Mouse (Mus musculus): ENCODE data around the gene Asap2. TPM values are rescaled to one million over a fixed set of nuclear protein-coding genes. Genes with fewer than 3 reads are reported as not detected.

Asap2 gene
- polyA plus RNA-seq, 1 experiment from 2014 or later: 12.7 TPM

DNA sequence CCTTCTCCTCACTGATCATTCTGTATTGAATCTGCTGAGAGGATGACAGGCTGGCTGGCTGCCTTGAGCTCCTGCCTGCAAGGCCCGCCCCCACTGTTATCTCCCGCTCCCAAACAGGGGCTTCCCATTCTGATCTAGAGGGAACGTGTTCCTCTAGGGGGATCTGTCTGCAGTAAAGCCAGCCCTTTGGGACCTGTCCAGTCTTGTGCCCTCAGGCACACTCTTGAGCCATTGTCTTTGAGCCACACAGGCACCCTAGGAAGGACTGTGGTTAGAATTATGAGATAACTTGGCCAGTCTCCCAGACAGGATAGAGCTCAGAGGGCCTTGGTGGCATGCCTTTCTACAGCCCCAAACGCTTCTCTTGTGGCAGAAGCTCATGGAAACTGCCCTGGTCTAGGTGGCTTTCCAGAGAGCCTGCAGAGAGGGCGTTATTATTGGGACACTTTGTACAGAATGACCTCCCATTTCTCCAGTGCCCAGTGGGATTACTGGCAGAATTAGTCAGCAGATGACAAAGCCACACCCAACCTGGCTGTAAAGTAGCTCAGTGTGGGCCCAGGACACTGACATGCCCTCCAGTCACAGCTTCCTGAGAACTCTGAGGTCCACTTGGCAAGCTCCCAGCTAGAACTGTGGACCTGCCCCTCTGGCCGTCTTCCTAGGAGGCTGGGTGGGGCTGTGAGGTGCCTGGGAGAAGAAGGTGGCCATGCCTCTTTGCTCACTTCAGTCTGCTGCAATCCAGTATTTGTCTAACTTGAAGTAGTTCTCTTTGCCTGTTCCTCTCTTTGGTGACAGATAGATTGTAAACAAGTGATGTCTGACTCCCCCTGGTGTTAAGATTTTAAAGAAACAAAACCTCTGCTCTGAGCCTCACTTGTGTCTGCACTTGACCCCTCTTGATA lies 237.1 kb downstream of the Asap2 start:
- Histone ChIP-seq H3K27me3 (no peaks in the 10 kb centered on the region), H3K36me3 (peaks cover 41% of the 10 kb centered on the region), H3K4me2 (replicated peaks) (no peak overlapping the region), H3K4me1 (peaks cover 10% of the 10 kb centered on the region; the same call in 1 of the 2 replicates), H3K4me3 (no peak overlapping the region), H3K27ac (replicated peaks) (peak overlapping the region; percentile 34; the same call in 1 of the 2 replicates), H3K9me3 (no peaks in the 10 kb centered on the region), H3K9ac (replicated peaks) (no peak overlapping the region)
- 51% methylated on average over 6 of the region's 6 CpGs for WGBS
- peak; percentile 36; the same call in 1 of the 2 replicates for ATAC-seq (replicated peaks)

DNA sequence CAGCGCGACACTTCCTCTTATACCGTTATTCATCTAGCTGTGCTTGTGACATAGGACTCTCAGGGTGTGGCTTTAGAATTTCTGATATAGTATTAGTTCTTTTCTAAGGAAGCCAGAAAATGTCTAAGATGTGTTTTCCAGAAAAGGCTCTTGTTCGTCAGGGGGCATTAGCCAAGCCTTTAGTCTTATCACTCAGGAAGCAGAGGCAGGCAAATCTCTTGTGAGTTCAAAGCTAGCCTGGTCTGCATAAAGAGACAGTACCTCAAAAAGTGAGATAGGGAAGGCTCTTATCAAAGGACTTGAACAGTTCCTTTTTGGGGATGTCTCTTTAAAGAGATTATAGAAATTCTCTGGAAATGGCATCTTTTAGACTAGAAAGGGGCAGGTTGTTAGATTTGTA lies 238.4 kb downstream of the Asap2 start:
- WGBS: 95% methylated on average over 4 of the region's 4 CpGs

GRCm38 (mm10) chr12:21229076-21229918 lies 239.0 kb downstream of the Asap2 start:
- H3K4me3 ChIP-seq: no peak overlapping the region
- peaks cover 10% of the 10 kb centered on the region; the same call in 1 of the 2 replicates for H3K4me1 ChIP-seq
- H3K4me2 ChIP-seq (replicated peaks): no peak overlapping the region
- H3K27me3 ChIP-seq: no peaks in the 10 kb centered on the region
- no peak for ATAC-seq (replicated peaks)
- no peak overlapping the region for H3K27ac ChIP-seq (replicated peaks)
- 75% methylated on average over 17 of the region's 17 CpGs for WGBS
- H3K9me3 ChIP-seq: no peaks in the 10 kb centered on the region
- no peak overlapping the region for H3K9ac ChIP-seq (replicated peaks)
- H3K36me3 ChIP-seq: peaks cover 41% of the 10 kb centered on the region

More for the DNA sequence above, 238.4 kb downstream of the Asap2 start:
- H3K27ac ChIP-seq (replicated peaks): no peak overlapping the region
- H3K36me3 ChIP-seq: peaks cover 39% of the 10 kb centered on the region
- no peak overlapping the region for H3K9ac ChIP-seq (replicated peaks)
- no peaks in the 10 kb centered on the region for H3K9me3 ChIP-seq
- H3K4me2 ChIP-seq (replicated peaks): no peak overlapping the region
- no peak overlapping the region for H3K4me3 ChIP-seq
- no peak for ATAC-seq (replicated peaks)
- no peaks in the 10 kb centered on the region for H3K27me3 ChIP-seq
- peaks cover 10% of the 10 kb centered on the region; the same call in 1 of the 2 replicates for H3K4me1 ChIP-seq

DNA sequence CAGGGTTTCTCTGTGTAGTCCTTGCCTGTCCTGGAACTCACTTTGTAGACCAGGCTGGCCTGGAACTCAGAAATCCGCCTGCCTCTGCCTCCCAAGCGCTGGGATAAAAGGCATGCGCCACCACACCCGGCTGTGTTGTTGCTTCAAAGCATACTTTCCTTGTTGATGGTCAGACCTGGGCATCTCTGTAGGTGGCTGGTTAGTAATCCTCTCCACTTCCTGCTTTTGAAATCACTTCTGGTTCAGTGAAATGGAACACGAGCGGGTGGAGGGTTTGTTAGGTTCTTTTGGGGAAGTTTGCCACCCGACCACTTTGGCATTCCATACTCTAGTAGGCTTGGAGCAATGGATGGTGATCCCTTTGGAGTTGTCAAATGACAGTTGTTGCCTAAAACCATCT lies 243.5 kb downstream of the Asap2 start:
- WGBS: 86% methylated on average over 7 of the region's 7 CpGs
- Histone ChIP-seq H3K4me3 (no peak overlapping the region), H3K27ac (replicated peaks) (no peak overlapping the region), H3K27me3 (no peaks in the 10 kb centered on the region), H3K36me3 (peaks cover 48% of the 10 kb centered on the region), H3K9me3 (no peaks in the 10 kb centered on the region), H3K4me1 (no peaks in the 10 kb centered on the region), H3K9ac (replicated peaks) (no peak overlapping the region), H3K4me2 (replicated peaks) (no peak overlapping the region)
- ATAC-seq (replicated peaks): no peak

GRCm38 (mm10) chr12:21234560-21234959 lies 244.3 kb downstream of the Asap2 start:
- Histone ChIP-seq H3K27ac (replicated peaks) (no peak overlapping the region), H3K9ac (replicated peaks) (no peak overlapping the region), H3K4me1 (no peaks in the 10 kb centered on the region), H3K4me3 (no peak overlapping the region), H3K9me3 (no peaks in the 10 kb centered on the region), H3K4me2 (replicated peaks) (no peak overlapping the region), H3K36me3 (peaks cover 54% of the 10 kb centered on the region), H3K27me3 (no peaks in the 10 kb centered on the region)
- no peak for ATAC-seq (replicated peaks)
- 88% methylated on average over 2 of the region's 2 CpGs for WGBS

- H3K36me3 ChIP-seq: peaks cover 53% of the 10 kb centered on the region
- no peak overlapping the region for H3K4me2 ChIP-seq (replicated peaks)
- ATAC-seq (replicated peaks): no peak
Measured at GRCm38 (mm10) chr12:21241965-21242364, 251.7 kb downstream of the Asap2 start.

DNA sequence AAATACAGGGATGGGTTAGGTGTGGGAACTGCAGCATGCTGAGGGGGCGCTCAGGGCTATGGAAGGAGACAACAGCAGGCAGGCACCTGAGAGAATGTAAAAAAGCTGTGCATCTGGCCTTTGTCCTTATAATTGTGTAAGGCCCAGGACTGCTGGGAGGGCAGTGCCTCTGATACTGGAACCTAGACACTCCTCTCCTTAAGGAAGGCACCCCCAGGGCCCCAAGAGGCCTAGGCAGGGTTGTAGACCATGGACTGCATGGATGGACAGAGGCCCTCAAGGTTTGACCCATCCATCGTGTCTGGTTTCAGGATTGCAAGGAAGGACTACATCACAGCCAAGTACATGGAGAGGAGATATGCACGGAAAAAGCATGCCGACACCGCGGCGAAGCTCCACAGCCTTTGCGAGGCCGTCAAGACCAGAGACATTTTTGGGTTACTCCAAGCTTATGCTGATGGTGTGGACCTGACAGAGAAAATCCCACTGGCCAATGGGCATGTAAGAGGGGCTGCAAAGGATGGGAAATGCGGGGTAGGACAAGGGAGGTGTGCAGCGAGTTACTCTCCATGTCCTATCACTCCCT lies 254.2 kb downstream of the Asap2 start:
- Histone ChIP-seq H3K36me3 (peaks cover 54% of the 10 kb centered on the region), H3K27me3 (no peaks in the 10 kb centered on the region), H3K4me2 (replicated peaks) (no peak overlapping the region), H3K4me3 (no peak overlapping the region), H3K9ac (replicated peaks) (no peak overlapping the region), H3K9me3 (no peaks in the 10 kb centered on the region), H3K4me1 (no peaks in the 10 kb centered on the region), H3K27ac (replicated peaks) (no peak overlapping the region)
- ATAC-seq (replicated peaks): no peak
- 96% methylated on average over 11 of the region's 11 CpGs for whole genome bisulfite sequencing

More at GRCm38 (mm10) chr12:21241965-21242364, 251.7 kb downstream of the Asap2 start:
- no peaks in the 10 kb centered on the region for H3K4me1 ChIP-seq
- no peak overlapping the region for H3K27ac ChIP-seq (replicated peaks)
- H3K27me3 ChIP-seq: no peaks in the 10 kb centered on the region
- no peak overlapping the region for H3K4me3 ChIP-seq
- H3K9me3 ChIP-seq: no peaks in the 10 kb centered on the region
- H3K9ac ChIP-seq (replicated peaks): no peak overlapping the region
- WGBS: 79% methylated on average over 3 of the region's 3 CpGs

GRCm38 (mm10) chr12:21247711-21248392 lies 257.6 kb downstream of the Asap2 start:
- Histone ChIP-seq H3K36me3 (peaks cover 73% of the 10 kb centered on the region), H3K27ac (replicated peaks) (no peak overlapping the region), H3K4me3 (no peak overlapping the region), H3K4me1 (no peaks in the 10 kb centered on the region), H3K9ac (replicated peaks) (no peak overlapping the region), H3K9me3 (no peaks in the 10 kb centered on the region), H3K4me2 (replicated peaks) (no peak overlapping the region), H3K27me3 (no peaks in the 10 kb centered on the region)
- no peak for ATAC-seq (replicated peaks)
- 86% methylated on average over 7 of the region's 7 CpGs for WGBS

- no peak for ATAC-seq (replicated peaks)
- no peak overlapping the region for H3K9ac ChIP-seq (replicated peaks)
- H3K27ac ChIP-seq (replicated peaks): no peak overlapping the region
- H3K36me3 ChIP-seq: peaks cover 71% of the 10 kb centered on the region
- WGBS: 95% methylated on average over 6 of the region's 6 CpGs
- H3K9me3 ChIP-seq: no peaks in the 10 kb centered on the region
- H3K27me3 ChIP-seq: no peaks in the 10 kb centered on the region
- no peak overlapping the region for H3K4me2 ChIP-seq (replicated peaks)
- H3K4me3 ChIP-seq: no peak overlapping the region
- no peaks in the 10 kb centered on the region for H3K4me1 ChIP-seq
Measured at GRCm38 (mm10) chr12:21260494-21261256, 270.4 kb downstream of the Asap2 start.

DNA sequence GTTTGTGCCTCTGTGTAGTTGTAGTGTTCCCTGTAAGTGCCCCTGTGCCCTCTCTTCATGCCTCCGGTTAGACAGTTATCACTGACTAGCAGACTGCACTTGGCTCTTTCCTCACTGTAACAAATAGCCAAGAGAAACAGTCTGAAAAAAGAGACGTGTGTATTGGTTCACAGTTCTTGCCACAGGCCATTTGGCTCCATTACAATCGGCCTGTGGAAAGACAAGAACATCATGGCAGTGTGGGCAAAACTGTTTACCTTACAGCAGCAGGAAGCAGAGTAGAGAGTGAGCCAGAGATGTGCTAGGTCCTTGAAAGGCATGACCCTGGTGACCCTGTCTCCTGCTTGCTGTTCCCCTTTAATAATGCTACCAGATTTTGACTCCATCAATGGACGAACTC lies 271.3 kb downstream of the Asap2 start:
- 83% methylated on average over 4 of the region's 4 CpGs for WGBS
- Histone ChIP-seq H3K4me3 (no peak overlapping the region), H3K4me1 (no peaks in the 10 kb centered on the region), H3K27ac (replicated peaks) (no peak overlapping the region), H3K9ac (replicated peaks) (no peak overlapping the region), H3K4me2 (replicated peaks) (no peak overlapping the region), H3K36me3 (peaks cover 67% of the 10 kb centered on the region), H3K9me3 (no peaks in the 10 kb centered on the region), H3K27me3 (no peaks in the 10 kb centered on the region)
- ATAC-seq (replicated peaks): no peak

- Histone ChIP-seq H3K27ac (replicated peaks) (no peak overlapping the region), H3K36me3 (peaks cover 58% of the 10 kb centered on the region)
Measured at GRCm38 (mm10) chr12:21263256-21263655, 273.0 kb downstream of the Asap2 start.

More at GRCm38 (mm10) chr12:21263256-21263655, 273.0 kb downstream of the Asap2 start:
- 96% methylated on average over 5 of the region's 5 CpGs for WGBS
- Histone ChIP-seq H3K4me2 (replicated peaks) (no peak overlapping the region), H3K9ac (replicated peaks) (no peak overlapping the region), H3K9me3 (no peaks in the 10 kb centered on the region), H3K4me1 (no peaks in the 10 kb centered on the region), H3K4me3 (no peak overlapping the region), H3K27me3 (no peaks in the 10 kb centered on the region)
- no peak for ATAC-seq (replicated peaks)

Data from forebrain, embryonic 15.5 days (tissue).